Mouse (Mus musculus): Measurements from ENCODE around the gene Gm20388.
A peak's percentile ranks its signal among the peaks of the same experiment; 100 is the strongest.

DNA sequence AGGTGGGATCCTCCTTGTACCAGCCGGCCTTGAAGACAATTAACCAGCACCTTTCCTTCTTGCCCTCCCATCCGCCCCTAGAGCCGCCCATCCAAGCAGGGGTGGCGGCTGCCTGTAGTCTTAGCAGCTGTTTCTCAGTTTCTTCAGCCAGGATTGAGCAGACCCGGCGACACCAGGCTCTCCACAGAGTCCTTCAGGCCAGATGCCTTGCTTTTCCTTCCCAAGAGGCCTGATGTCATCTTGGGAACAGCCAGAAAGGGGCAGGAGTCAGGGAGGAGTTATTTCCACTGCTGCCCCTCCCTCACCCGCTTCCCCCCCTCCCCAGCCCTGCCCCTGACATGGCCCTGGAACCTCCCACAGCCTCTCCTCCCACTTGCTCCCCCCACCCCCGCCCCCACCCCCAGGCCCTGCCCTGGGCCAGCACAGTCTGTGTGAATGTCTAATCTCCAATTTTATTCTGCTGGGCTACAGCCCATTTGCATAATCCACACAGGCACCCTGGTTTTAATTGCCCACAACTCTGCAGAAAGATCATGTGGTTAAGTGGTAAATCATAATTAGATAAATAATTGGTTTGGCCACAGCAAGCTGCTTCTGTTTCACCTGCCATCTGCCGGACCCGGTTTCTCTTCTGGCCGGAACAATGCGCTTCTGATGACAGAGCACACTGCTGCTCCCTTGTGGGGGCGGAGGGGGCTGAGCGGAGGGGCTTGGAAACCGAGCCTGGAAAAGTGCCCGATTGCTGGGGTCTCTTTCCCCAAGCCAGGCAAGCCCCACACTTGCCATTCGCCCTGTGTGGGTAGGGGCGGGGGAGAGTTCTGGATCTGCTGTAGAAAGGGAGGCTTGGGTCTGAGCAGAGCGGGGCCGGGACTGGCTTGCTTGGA, 610.3 kb downstream of the Gm20388 start:
- 0 out of 2 replicates have a peak, but pooled peaks have one; percentile 28 for TF ChIP-seq EP300 (IDR thresholded peaks at IDR 0.05; ENCODE audit: insufficient read depth, low read depth, low read length)
- TF ChIP-seq CTCF (IDR thresholded peaks at IDR 0.05; ENCODE audit: low read depth, low read length), result peak; percentile 48

All from ES-Bruce4 (cell line).